Mouse (Mus musculus) frontal cortex, postnatal 36 days (tissue): ENCODE results near the gene Tom1.

Experiments
- DNase-seq, 2 experiments: peaks; one replicate each; pipeline ENCODE4 v3.0.0; 2022; ENCODE audit warnings: low spot score in 2 of 2

Tom1 gene

GRCm38 (mm10) chr8:75042171-75042570 lies 8.7 kb downstream of the Tom1 start:
- DNase-seq = no peak

GRCm38 (mm10) chr8:75042974-75043373 lies 9.5 kb downstream of the Tom1 start:
- DNase-seq = no peak

- DNase-seq = no peak
Observed at GRCm38 (mm10) chr8:75046303-75046702, 12.8 kb downstream of the Tom1 start.

- DNase-seq = no peak
Observed at GRCm38 (mm10) chr8:75047784-75048183, 14.3 kb downstream of the Tom1 start.

- no peak for DNase-seq
Observed at GRCm38 (mm10) chr8:75053342-75053741, 19.8 kb downstream of the Tom1 start.

- no peak for DNase-seq
Observed at GRCm38 (mm10) chr8:75055673-75056072, 22.2 kb downstream of the Tom1 start.

- no peak for DNase-seq
Observed at GRCm38 (mm10) chr8:75060022-75060421, 26.5 kb downstream of the Tom1 start.

GRCm38 (mm10) chr8:75060815-75061214 lies 27.3 kb downstream of the Tom1 start:
- no peak for DNase-seq

GRCm38 (mm10) chr8:75063290-75063689 lies 29.8 kb downstream of the Tom1 start:
- no peak for DNase-seq

- peak in 1 of 2 experiments; percentile 43 for DNase-seq
Observed at GRCm38 (mm10) chr8:75064790-75065189, 31.3 kb downstream of the Tom1 start.

GRCm38 (mm10) chr8:75067287-75067686 lies 33.8 kb downstream of the Tom1 start:
- DNase-seq = no peak

GRCm38 (mm10) chr8:75070297-75070696 lies 36.8 kb downstream of the Tom1 start:
- DNase-seq = no peak

GRCm38 (mm10) chr8:75071627-75072346 lies 38.3 kb downstream of the Tom1 start:
- peak; percentile 82 to 88 for DNase-seq

GRCm38 (mm10) chr8:75074876-75075275 lies 41.4 kb downstream of the Tom1 start:
- no peak for DNase-seq

GRCm38 (mm10) chr8:75078215-75078614 lies 44.7 kb downstream of the Tom1 start:
- DNase-seq = no peak

GRCm38 (mm10) chr8:75078851-75079250 lies 45.3 kb downstream of the Tom1 start:
- no peak for DNase-seq

GRCm38 (mm10) chr8:75081364-75082040 lies 48.0 kb downstream of the Tom1 start:
- no peak for DNase-seq

GRCm38 (mm10) chr8:75082181-75082805 lies 48.8 kb downstream of the Tom1 start:
- DNase-seq = no peak

GRCm38 (mm10) chr8:75083846-75084245 lies 50.3 kb downstream of the Tom1 start:
- peak; percentile 82 for DNase-seq

- DNase-seq = no peak
Observed at GRCm38 (mm10) chr8:75084382-75085064, 51.0 kb downstream of the Tom1 start.

GRCm38 (mm10) chr8:75086002-75086401 lies 52.5 kb downstream of the Tom1 start:
- no peak for DNase-seq

GRCm38 (mm10) chr8:75087127-75087526 lies 53.6 kb downstream of the Tom1 start:
- DNase-seq = no peak
